Mouse (Mus musculus): ENCODE measurements around the gene Ube2h. TPM values are rescaled to one million over a fixed set of nuclear protein-coding genes. Genes with fewer than 3 reads are reported as not detected.

Ube2h gene
- 60.3 and 65.2 TPM in 2 replicates for polyA plus RNA-seq (2015; fragmentation: Nextera tagmentation; extraction: Ambion mirVana)

GRCm38 (mm10) chr6:30304399-30304917 lies at the start of gene Ube2h:
Gene Ube2h, minus strand, starts transcription at chr6:30304539.
- Histone ChIP-seq H3K27ac (peak within 1 kb of the TSS; percentile 96), H3K27me3 (replicated peaks) (no peaks in the 10 kb centered on the region), H3K4me2 (peak within 1 kb of the TSS; percentile 69), H3K9ac (peak within 1 kb of the TSS; percentile 91), H3K36me3 (replicated peaks) (no peaks in the 10 kb centered on the region), H3K9me3 (no peaks in the 10 kb centered on the region), H3K4me3 (peak within 1 kb of the TSS; percentile 89), H3K4me1 (peaks cover 30% of the 10 kb centered on the region)
- peak; percentile 95 for ATAC-seq (replicated peaks)
- WGBS = under 1% methylated on average over 33 of the region's 33 CpGs

- no peak for ATAC-seq (replicated peaks)
- H3K4me2 ChIP-seq = no peak overlapping the region
- 83% methylated on average over 8 of the region's 8 CpGs for WGBS
- H3K36me3 ChIP-seq (replicated peaks) = no peaks in the 10 kb centered on the region
- no peaks in the 10 kb centered on the region for H3K9me3 ChIP-seq
- H3K4me1 ChIP-seq = no peaks in the 10 kb centered on the region
- no peaks in the 10 kb centered on the region for H3K27me3 ChIP-seq (replicated peaks)
- H3K27ac ChIP-seq = no peak overlapping the region
- H3K9ac ChIP-seq = no peak overlapping the region
- no peak overlapping the region for H3K4me3 ChIP-seq
Measured at GRCm38 (mm10) chr6:30353661-30354060, 49.3 kb upstream of the Ube2h start.

GRCm38 (mm10) chr6:30352762-30353161 lies 48.4 kb upstream of the Ube2h start:
- WGBS = 61% methylated on average over 8 of the region's 8 CpGs
- Histone ChIP-seq H3K9me3 (no peaks in the 10 kb centered on the region), H3K4me2 (no peak overlapping the region), H3K27me3 (replicated peaks) (no peaks in the 10 kb centered on the region), H3K4me3 (no peak overlapping the region), H3K9ac (no peak overlapping the region), H3K27ac (no peak overlapping the region), H3K4me1 (no peaks in the 10 kb centered on the region), H3K36me3 (replicated peaks) (no peaks in the 10 kb centered on the region)
- ATAC-seq (replicated peaks) = no peak

- Histone ChIP-seq H3K4me2 (no peak overlapping the region), H3K36me3 (replicated peaks) (no peaks in the 10 kb centered on the region), H3K4me3 (no peak overlapping the region), H3K27ac (no peak overlapping the region), H3K9me3 (no peaks in the 10 kb centered on the region), H3K4me1 (no peaks in the 10 kb centered on the region), H3K9ac (no peak overlapping the region), H3K27me3 (replicated peaks) (no peaks in the 10 kb centered on the region)
- no peak for ATAC-seq (replicated peaks)
- 86% methylated on average over 9 of the region's 9 CpGs for WGBS
Measured at GRCm38 (mm10) chr6:30351290-30351689, 47.0 kb upstream of the Ube2h start.

GRCm38 (mm10) chr6:30347288-30347801 lies 43.0 kb upstream of the Ube2h start:
- H3K4me3 ChIP-seq = no peak overlapping the region
- H3K36me3 ChIP-seq (replicated peaks) = no peaks in the 10 kb centered on the region
- H3K9me3 ChIP-seq = no peaks in the 10 kb centered on the region
- no peak overlapping the region for H3K4me2 ChIP-seq
- 80% methylated on average over 4 of the region's 4 CpGs for WGBS
- H3K27me3 ChIP-seq (replicated peaks) = no peaks in the 10 kb centered on the region
- no peaks in the 10 kb centered on the region for H3K4me1 ChIP-seq
- no peak for ATAC-seq (replicated peaks)
- H3K27ac ChIP-seq = no peak overlapping the region
- no peak overlapping the region for H3K9ac ChIP-seq

GRCm38 (mm10) chr6:30346737-30347136 lies 42.4 kb upstream of the Ube2h start:
- H3K27me3 ChIP-seq (replicated peaks) = no peaks in the 10 kb centered on the region
- WGBS = 74% methylated on average over 6 of the region's 6 CpGs
- no peak for ATAC-seq (replicated peaks)
- no peak overlapping the region for H3K9ac ChIP-seq
- no peak overlapping the region for H3K27ac ChIP-seq
- H3K9me3 ChIP-seq = no peaks in the 10 kb centered on the region
- no peaks in the 10 kb centered on the region for H3K36me3 ChIP-seq (replicated peaks)
- H3K4me3 ChIP-seq = no peak overlapping the region
- H3K4me2 ChIP-seq = no peak overlapping the region
- H3K4me1 ChIP-seq = no peaks in the 10 kb centered on the region

- no peaks in the 10 kb centered on the region for H3K36me3 ChIP-seq (replicated peaks)
- no peak overlapping the region for H3K4me2 ChIP-seq
- no peak for ATAC-seq (replicated peaks)
- H3K4me3 ChIP-seq = no peak overlapping the region
- H3K9ac ChIP-seq = no peak overlapping the region
- 85% methylated on average over 6 of the region's 6 CpGs for WGBS
- H3K9me3 ChIP-seq = no peaks in the 10 kb centered on the region
- H3K27ac ChIP-seq = no peak overlapping the region
- H3K27me3 ChIP-seq (replicated peaks) = no peaks in the 10 kb centered on the region
- H3K4me1 ChIP-seq = no peaks in the 10 kb centered on the region
Measured at GRCm38 (mm10) chr6:30344032-30344431, 39.7 kb upstream of the Ube2h start.

GRCm38 (mm10) chr6:30340231-30340873 lies 36.0 kb upstream of the Ube2h start:
- H3K4me2 ChIP-seq = no peak overlapping the region
- no peak overlapping the region for H3K4me3 ChIP-seq
- H3K4me1 ChIP-seq = no peaks in the 10 kb centered on the region
- 81% methylated on average over 4 of the region's 4 CpGs for WGBS
- ATAC-seq (replicated peaks) = no peak
- no peaks in the 10 kb centered on the region for H3K9me3 ChIP-seq
- H3K27me3 ChIP-seq (replicated peaks) = no peaks in the 10 kb centered on the region
- H3K27ac ChIP-seq = no peak overlapping the region
- no peaks in the 10 kb centered on the region for H3K36me3 ChIP-seq (replicated peaks)
- no peak overlapping the region for H3K9ac ChIP-seq

GRCm38 (mm10) chr6:30336912-30337311 lies 32.6 kb upstream of the Ube2h start:
- ATAC-seq (replicated peaks) = no peak
- Histone ChIP-seq H3K4me2 (no peak overlapping the region), H3K27me3 (replicated peaks) (no peaks in the 10 kb centered on the region), H3K9me3 (no peaks in the 10 kb centered on the region), H3K36me3 (replicated peaks) (no peaks in the 10 kb centered on the region), H3K4me3 (no peak overlapping the region), H3K4me1 (no peaks in the 10 kb centered on the region), H3K9ac (no peak overlapping the region), H3K27ac (no peak overlapping the region)
- 53% methylated on average over 5 of the region's 5 CpGs for WGBS

GRCm38 (mm10) chr6:30332262-30332661 lies 27.9 kb upstream of the Ube2h start:
- no peak for ATAC-seq (replicated peaks)
- no peak overlapping the region for H3K9ac ChIP-seq
- H3K27me3 ChIP-seq (replicated peaks) = no peaks in the 10 kb centered on the region
- no peak overlapping the region for H3K4me3 ChIP-seq
- no peak overlapping the region for H3K4me2 ChIP-seq
- no peaks in the 10 kb centered on the region for H3K9me3 ChIP-seq
- H3K36me3 ChIP-seq (replicated peaks) = no peaks in the 10 kb centered on the region
- WGBS = 77% methylated on average over 4 of the region's 4 CpGs
- no peak overlapping the region for H3K27ac ChIP-seq
- H3K4me1 ChIP-seq = no peaks in the 10 kb centered on the region

- no peak for ATAC-seq (replicated peaks)
- Histone ChIP-seq H3K36me3 (replicated peaks) (no peaks in the 10 kb centered on the region), H3K27me3 (replicated peaks) (no peaks in the 10 kb centered on the region), H3K4me3 (no peak overlapping the region), H3K4me2 (no peak overlapping the region), H3K9me3 (no peaks in the 10 kb centered on the region), H3K27ac (no peak overlapping the region), H3K4me1 (no peaks in the 10 kb centered on the region), H3K9ac (no peak overlapping the region)
- 82% methylated on average over 5 of the region's 5 CpGs for WGBS
Measured at GRCm38 (mm10) chr6:30330706-30331105, 26.4 kb upstream of the Ube2h start.

- no peaks in the 10 kb centered on the region for H3K9me3 ChIP-seq
- H3K4me2 ChIP-seq = no peak overlapping the region
- H3K27me3 ChIP-seq (replicated peaks) = no peaks in the 10 kb centered on the region
- 85% methylated on average over 3 of the region's 4 CpGs for WGBS
- no peak for ATAC-seq (replicated peaks)
- H3K4me1 ChIP-seq = no peaks in the 10 kb centered on the region
- H3K9ac ChIP-seq = no peak overlapping the region
- no peaks in the 10 kb centered on the region for H3K36me3 ChIP-seq (replicated peaks)
- H3K4me3 ChIP-seq = no peak overlapping the region
- no peak overlapping the region for H3K27ac ChIP-seq
Measured at GRCm38 (mm10) chr6:30325932-30326501, 21.7 kb upstream of the Ube2h start.

- Histone ChIP-seq H3K9ac (no peak overlapping the region), H3K36me3 (replicated peaks) (no peaks in the 10 kb centered on the region), H3K27me3 (replicated peaks) (no peaks in the 10 kb centered on the region), H3K4me2 (no peak overlapping the region), H3K4me3 (no peak overlapping the region), H3K9me3 (no peaks in the 10 kb centered on the region), H3K4me1 (no peaks in the 10 kb centered on the region), H3K27ac (no peak overlapping the region)
- ATAC-seq (replicated peaks) = no peak
- WGBS = 70% methylated on average over 4 of the region's 4 CpGs
Measured at GRCm38 (mm10) chr6:30321002-30321401, 16.7 kb upstream of the Ube2h start.
